Mouse (Mus musculus): ENCODE results near the gene Traf5. TPM values are rescaled to one million over a fixed set of nuclear protein-coding genes. Genes with fewer than 3 reads are reported as not detected.

The Traf5 gene
- polyA plus RNA-seq, 1 experiment: 0.77 TPM

DNA sequence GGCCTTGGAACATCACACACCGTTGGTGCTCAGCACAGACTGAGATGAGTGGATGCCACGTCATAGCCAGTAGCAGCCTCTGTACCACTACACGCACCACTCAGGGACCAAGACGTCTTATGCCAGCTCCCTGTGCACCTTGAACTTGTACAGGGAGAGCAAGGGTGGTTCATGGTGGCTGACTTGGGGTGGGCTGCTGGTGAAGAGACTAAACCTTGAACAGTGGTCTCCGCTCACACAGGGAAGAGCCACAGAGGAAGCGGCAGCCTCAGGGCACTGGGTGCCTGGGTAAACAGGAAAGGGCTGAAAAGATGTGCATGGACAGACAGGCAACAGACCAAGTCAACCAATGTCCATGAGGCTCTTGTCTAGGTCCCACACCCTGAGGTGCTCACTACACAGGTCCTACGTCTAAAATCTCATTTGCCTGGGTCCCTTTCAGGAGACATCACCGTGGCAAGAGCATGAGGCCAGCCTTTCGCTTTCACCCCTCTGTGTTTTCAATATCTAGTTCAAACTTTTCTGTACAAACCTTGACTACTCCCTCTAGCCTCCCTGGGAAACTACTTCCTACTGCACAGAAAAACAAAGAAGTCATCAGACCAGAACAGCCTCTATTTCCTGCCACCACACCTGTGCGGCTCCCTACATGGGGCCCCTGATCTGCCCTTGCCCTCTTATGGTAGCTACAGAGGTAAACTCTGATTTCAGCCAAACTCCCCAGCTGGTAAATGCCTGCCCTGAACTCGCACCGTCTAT lies 5.9 kb downstream of the Traf5 start:
- peaks cover 44% of the 10 kb centered on the region for H3K36me3 ChIP-seq (ENCODE audit: control insufficient read depth)
- TF ChIP-seq TAL1 (IDR thresholded peaks at IDR 0.05; ENCODE audit: low read length): no peak
- TF ChIP-seq GATA1 (IDR thresholded peaks at IDR 0.05; ENCODE audit: low read length): no peak
- peaks cover 26% of the 10 kb centered on the region for H3K4me1 ChIP-seq (ENCODE audit: control insufficient read depth)
- no peaks in the 10 kb centered on the region for H3K27me3 ChIP-seq (ENCODE audit: control insufficient read depth)
- H3K4me3 ChIP-seq (replicated peaks): no peak overlapping the region
- H3K9me3 ChIP-seq (ENCODE audit: control insufficient read depth, low read length): peaks cover 10% of the 10 kb centered on the region

DNA sequence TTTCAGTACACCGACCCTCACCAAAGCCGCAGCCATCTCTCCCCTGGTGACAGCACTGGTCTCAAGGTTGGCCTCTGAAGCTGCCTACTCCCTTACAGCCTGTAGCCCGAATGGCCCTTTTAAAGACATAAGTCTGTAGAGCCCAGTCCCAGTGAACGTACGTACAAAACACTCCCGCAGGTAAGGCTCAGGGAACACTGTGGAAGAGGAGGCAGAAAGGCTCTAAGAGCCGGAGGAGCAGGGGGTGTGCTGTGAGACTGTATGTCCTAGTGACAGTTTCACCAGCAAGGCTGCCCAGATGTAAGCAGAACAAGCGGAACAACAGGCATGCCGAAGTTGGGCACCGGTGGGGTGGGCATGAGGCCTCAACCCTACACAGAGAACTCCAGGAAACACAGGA lies 7.1 kb downstream of the Traf5 start:
- Histone ChIP-seq H3K36me3 (ENCODE audit: control insufficient read depth) (peaks cover 53% of the 10 kb centered on the region), H3K4me3 (replicated peaks) (no peak overlapping the region), H3K4me1 (ENCODE audit: control insufficient read depth) (peaks cover 13% of the 10 kb centered on the region), H3K9me3 (ENCODE audit: control insufficient read depth, low read length) (peaks cover 20% of the 10 kb centered on the region), H3K27me3 (ENCODE audit: control insufficient read depth) (no peaks in the 10 kb centered on the region)
- no peak for TF ChIP-seq TAL1 (IDR thresholded peaks at IDR 0.05; ENCODE audit: low read length)
- TF ChIP-seq GATA1 (IDR thresholded peaks at IDR 0.05; ENCODE audit: low read length): no peak

GRCm38 (mm10) chr1:192082646-192083045 lies 9.7 kb downstream of the Traf5 start:
- H3K4me1 ChIP-seq (ENCODE audit: control insufficient read depth): peaks cover 3% of the 10 kb centered on the region; the same call in 1 of the 2 replicates
- H3K4me3 ChIP-seq (replicated peaks): no peak overlapping the region
- peaks cover 20% of the 10 kb centered on the region for H3K9me3 ChIP-seq (ENCODE audit: control insufficient read depth, low read length)
- TF ChIP-seq TAL1 (IDR thresholded peaks at IDR 0.05; ENCODE audit: low read length): no peak
- TF ChIP-seq GATA1 (IDR thresholded peaks at IDR 0.05; ENCODE audit: low read length): no peak
- peaks cover 42% of the 10 kb centered on the region for H3K36me3 ChIP-seq (ENCODE audit: control insufficient read depth)
- no peaks in the 10 kb centered on the region for H3K27me3 ChIP-seq (ENCODE audit: control insufficient read depth)

DNA sequence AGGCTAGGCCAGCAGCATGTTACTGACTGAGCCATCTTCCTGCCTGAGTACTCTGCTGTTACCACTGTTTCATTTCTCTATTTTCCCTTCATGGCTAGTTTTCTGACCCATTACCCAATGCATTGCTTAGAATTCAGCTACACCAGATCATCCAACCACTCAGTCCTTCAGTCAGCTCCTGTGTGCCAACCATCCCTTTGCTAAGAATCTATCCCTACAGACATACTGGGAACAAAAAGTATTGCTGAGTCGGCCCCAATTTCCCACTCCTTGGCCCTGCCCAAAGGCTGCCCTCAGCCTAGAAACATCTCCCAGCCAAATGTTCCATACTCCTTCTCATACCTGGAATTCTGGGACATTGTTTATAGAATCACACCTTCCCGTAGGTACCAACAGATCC lies 11.2 kb downstream of the Traf5 start:
- peaks cover 20% of the 10 kb centered on the region for H3K9me3 ChIP-seq (ENCODE audit: control insufficient read depth, low read length)
- H3K36me3 ChIP-seq (ENCODE audit: control insufficient read depth): peaks cover 35% of the 10 kb centered on the region
- TF ChIP-seq TAL1 (IDR thresholded peaks at IDR 0.05; ENCODE audit: low read length) (no peak), GATA1 (IDR thresholded peaks at IDR 0.05; ENCODE audit: low read length) (no peak)
- H3K27me3 ChIP-seq (ENCODE audit: control insufficient read depth): no peaks in the 10 kb centered on the region
- H3K4me3 ChIP-seq (replicated peaks): no peak overlapping the region
- no peaks in the 10 kb centered on the region; the same call in 1 of the 2 replicates for H3K4me1 ChIP-seq (ENCODE audit: control insufficient read depth)

DNA sequence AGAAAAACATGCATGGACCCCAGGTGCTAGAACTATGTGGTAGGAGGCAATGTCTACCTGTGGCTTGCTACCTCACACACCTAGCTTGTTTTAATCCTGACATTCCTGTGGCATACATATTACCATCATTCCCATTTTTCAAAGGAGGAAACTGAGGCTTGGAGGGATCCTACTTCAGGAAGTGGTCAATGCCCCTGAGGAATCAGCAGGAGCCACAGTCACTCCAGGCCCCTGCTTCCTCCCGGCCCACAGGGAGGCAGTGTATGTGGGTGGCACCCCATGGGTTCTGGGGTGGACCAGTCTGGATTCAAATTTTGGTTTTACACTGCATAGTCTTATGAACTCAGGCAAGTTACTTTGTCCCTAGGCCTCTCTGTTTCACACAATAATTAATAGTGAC lies 13.2 kb downstream of the Traf5 start:
- Histone ChIP-seq H3K9me3 (ENCODE audit: control insufficient read depth, low read length) (peaks cover 20% of the 10 kb centered on the region), H3K27me3 (ENCODE audit: control insufficient read depth) (no peaks in the 10 kb centered on the region), H3K4me1 (ENCODE audit: control insufficient read depth) (no peaks in the 10 kb centered on the region; the same call in 1 of the 2 replicates), H3K36me3 (ENCODE audit: control insufficient read depth) (peaks cover 24% of the 10 kb centered on the region), H3K4me3 (replicated peaks) (no peak overlapping the region)
- TF ChIP-seq TAL1 (IDR thresholded peaks at IDR 0.05; ENCODE audit: low read length) (no peak), GATA1 (IDR thresholded peaks at IDR 0.05; ENCODE audit: low read length) (no peak)

DNA sequence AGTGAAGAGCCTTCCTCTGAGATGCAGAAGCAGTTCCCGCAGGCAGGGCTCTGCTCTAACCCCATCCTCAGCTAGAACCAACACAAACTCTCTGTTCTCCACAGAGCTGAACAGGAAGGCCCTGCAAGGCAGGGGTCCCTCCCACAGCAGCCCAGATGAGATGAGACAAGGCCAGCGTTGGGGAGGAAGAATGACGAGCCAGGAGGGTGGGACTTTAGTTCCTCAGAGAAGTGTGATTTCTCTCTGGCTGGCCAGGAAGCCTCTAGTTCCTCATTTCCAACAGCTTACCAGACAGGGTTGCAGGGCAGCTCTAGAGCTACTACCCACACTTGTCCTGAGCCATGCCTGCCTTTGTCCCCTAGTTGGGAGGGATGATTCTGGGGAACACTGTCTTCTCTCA lies 14.0 kb downstream of the Traf5 start:
- no peaks in the 10 kb centered on the region; the same call in 1 of the 2 replicates for H3K4me1 ChIP-seq (ENCODE audit: control insufficient read depth)
- H3K9me3 ChIP-seq (ENCODE audit: control insufficient read depth, low read length): peaks cover 20% of the 10 kb centered on the region
- peaks cover 24% of the 10 kb centered on the region for H3K36me3 ChIP-seq (ENCODE audit: control insufficient read depth)
- TF ChIP-seq GATA1 (IDR thresholded peaks at IDR 0.05; ENCODE audit: low read length): no peak
- no peak overlapping the region for H3K4me3 ChIP-seq (replicated peaks)
- no peaks in the 10 kb centered on the region for H3K27me3 ChIP-seq (ENCODE audit: control insufficient read depth)

DNA sequence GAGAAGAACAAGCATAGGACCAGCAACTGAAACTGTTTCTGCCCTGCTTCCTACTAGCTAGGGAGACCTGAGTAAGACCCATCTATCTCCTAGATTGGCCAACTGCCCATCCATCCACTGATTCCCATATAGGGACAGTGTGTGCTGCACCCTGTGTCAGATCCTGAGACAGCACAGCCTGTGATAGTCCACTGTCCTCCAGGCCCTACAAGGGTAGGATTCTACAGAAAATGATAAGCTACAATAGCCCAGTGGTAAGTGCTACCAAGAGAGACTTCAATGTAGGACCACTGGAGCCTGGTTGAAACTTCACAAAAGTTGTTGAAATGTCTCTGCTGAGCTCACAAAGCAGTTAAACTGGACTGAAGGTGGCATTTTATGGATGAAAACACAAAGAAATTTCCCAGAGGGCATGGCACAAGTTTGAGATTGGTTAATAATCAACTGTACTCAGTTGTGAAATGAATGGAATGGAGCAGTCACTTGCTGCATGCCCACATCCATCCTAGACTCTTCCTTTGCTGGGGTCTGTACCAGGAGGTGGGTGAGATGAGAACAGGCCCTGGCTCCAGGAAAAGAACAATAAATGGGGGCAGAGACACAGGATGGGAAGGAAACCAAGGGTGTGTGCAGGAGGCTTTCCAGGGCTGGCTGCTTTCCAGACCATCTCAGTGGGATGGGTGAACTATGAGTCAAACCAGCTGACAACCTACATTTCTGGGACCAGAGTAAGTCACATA lies 15.4 kb downstream of the Traf5 start:
- TF ChIP-seq TAL1 (IDR thresholded peaks at IDR 0.05; ENCODE audit: low read length): no peak
- TF ChIP-seq GATA1 (IDR thresholded peaks at IDR 0.05; ENCODE audit: low read length): no peak
- Histone ChIP-seq H3K4me3 (replicated peaks) (no peak overlapping the region), H3K27me3 (ENCODE audit: control insufficient read depth) (no peaks in the 10 kb centered on the region), H3K36me3 (ENCODE audit: control insufficient read depth) (peaks cover 18% of the 10 kb centered on the region), H3K4me1 (ENCODE audit: control insufficient read depth) (no peaks in the 10 kb centered on the region; the same call in 1 of the 2 replicates), H3K9me3 (ENCODE audit: control insufficient read depth, low read length) (peaks cover 15% of the 10 kb centered on the region)

DNA sequence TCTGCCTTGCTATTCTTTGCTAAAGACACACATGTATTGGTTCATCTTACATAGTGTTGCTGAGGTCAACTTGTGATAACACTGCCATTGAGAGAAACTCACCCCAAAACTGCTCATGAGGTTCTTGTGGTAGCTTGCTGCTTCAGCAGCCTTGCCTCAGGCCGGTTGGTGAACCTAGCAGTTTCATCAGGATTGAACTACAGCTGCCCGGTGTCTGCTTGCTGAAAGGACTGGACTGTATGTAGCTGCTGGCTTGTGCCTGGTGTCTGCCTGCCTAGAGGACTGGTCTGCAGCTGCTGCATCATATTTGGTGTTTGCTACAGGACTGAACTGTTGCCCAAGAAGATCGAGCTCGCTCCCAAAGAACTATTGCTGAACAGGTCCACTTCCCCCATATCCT lies 16.3 kb downstream of the Traf5 start:
- Histone ChIP-seq H3K4me1 (ENCODE audit: control insufficient read depth) (no peaks in the 10 kb centered on the region; the same call in 1 of the 2 replicates), H3K9me3 (ENCODE audit: control insufficient read depth, low read length) (peaks cover 6% of the 10 kb centered on the region), H3K27me3 (ENCODE audit: control insufficient read depth) (no peaks in the 10 kb centered on the region), H3K4me3 (replicated peaks) (no peak overlapping the region), H3K36me3 (ENCODE audit: control insufficient read depth) (peaks cover 11% of the 10 kb centered on the region)
- TF ChIP-seq GATA1 (IDR thresholded peaks at IDR 0.05; ENCODE audit: low read length) (no peak), TAL1 (IDR thresholded peaks at IDR 0.05; ENCODE audit: low read length) (no peak)

- no peak for TF ChIP-seq TAL1 (IDR thresholded peaks at IDR 0.05; ENCODE audit: low read length)
- Histone ChIP-seq H3K27me3 (ENCODE audit: control insufficient read depth) (no peaks in the 10 kb centered on the region), H3K36me3 (ENCODE audit: control insufficient read depth) (peaks cover 9% of the 10 kb centered on the region), H3K9me3 (ENCODE audit: control insufficient read depth, low read length) (no peaks in the 10 kb centered on the region), H3K4me1 (ENCODE audit: control insufficient read depth) (no peaks in the 10 kb centered on the region; the same call in 1 of the 2 replicates), H3K4me3 (replicated peaks) (no peak overlapping the region)
These were observed 17.5 kb downstream of the Traf5 start for GRCm38 (mm10) chr1:192074824-192075223.
